Mouse (Mus musculus) forebrain, embryonic 10.5 days (tissue): ENCODE data around the gene Hmbs. TPM values are rescaled to one million over a fixed set of nuclear protein-coding genes. Genes with fewer than 3 reads are reported as not detected.
"Not testable (repeated sequence)": the region's sequence is repeated elsewhere in the genome, so short reads cannot be mapped to it uniquely, and the experiment has no call there.

ENCODE experiments used
- DNase-seq: peaks from one replicate; pipeline ENCODE4 v3.0.0-alpha.2; 2017; ENCODE audit warnings: low spot score; ENCODE audit errors: extremely low spot score
- H3K27ac ChIP-seq: fragments of 300-500 bp; sonication (generic); 2 replicates; pipeline ENCODE4 v1.5.1; 2016; ENCODE audit warnings: mild to moderate bottlenecking
- H3K27me3 ChIP-seq: fragments of 300-500 bp; sonication (generic); 2 replicates; pipeline ENCODE4 v1.6.1; 2016; ENCODE audit warnings: mild to moderate bottlenecking; ENCODE audit not compliant: poor library complexity, severe bottlenecking
- H3K36me3 ChIP-seq: fragments of 300-500 bp; sonication (generic); replicated peaks from 2 replicates; pipeline ENCODE4 v1.6.1; 2016; ENCODE audit warnings: mild to moderate bottlenecking, moderate library complexity
- H3K4me1 ChIP-seq: fragments of 300-500 bp; sonication (generic); 2 replicates; pipeline ENCODE4 v1.6.1; 2016
- H3K4me3 ChIP-seq: fragments of 300-500 bp; sonication (generic); 2 replicates; pipeline ENCODE4 v1.5.1; 2016; ENCODE audit warnings: mild to moderate bottlenecking, moderate library complexity
- H3K9me3 ChIP-seq: fragments of 300-500 bp; sonication (generic); 2 replicates; pipeline ENCODE4 v1.6.1; 2016; ENCODE audit warnings: mild to moderate bottlenecking, moderate library complexity
- WGBS: fragments of 180-500 bp; shearing (Covaris S2); methylation state at CpG from one replicate; pipeline ENCODE4 v1.1.7; 2016; 5-methylcytosine and 5-hydroxymethylcytosine counted together
- polyA plus RNA-seq: library from polyadenylated mRNA; unstranded; fragments of >200 nt; fragmentation: Nextera tagmentation; extraction: Ambion mirVana; gene quantifications from 2 replicates; pipeline ENCODE4 v1.2.1, GENCODE M21; 2016

The Hmbs gene
- polyA plus RNA-seq, 1 experiment from 2014 or later = 210 TPM

- H3K4me1 ChIP-seq = peaks cover 36% of the 10 kb centered on the region
- no peak overlapping the region for H3K4me3 ChIP-seq
- no peak overlapping the region for H3K27ac ChIP-seq
- DNase-seq = no peak
- peaks cover 65% of the 10 kb centered on the region for H3K36me3 ChIP-seq
- H3K27me3 ChIP-seq = no peaks in the 10 kb centered on the region
- WGBS = 88% methylated on average over 5 of the region's 5 CpGs
- H3K9me3 ChIP-seq = peaks cover 4% of the 10 kb centered on the region
Measured at GRCm38 (mm10) chr9:44338574-44338973, 5.5 kb downstream of the Hmbs start.

- H3K27ac ChIP-seq = peak overlapping the region; percentile 40; the same call in 1 of the 2 replicates
- no peaks in the 10 kb centered on the region for H3K27me3 ChIP-seq
- peak overlapping the region; percentile 94 for H3K4me3 ChIP-seq
- peaks cover 26% of the 10 kb centered on the region for H3K4me1 ChIP-seq
- DNase-seq = peak; percentile 36
- peaks cover 75% of the 10 kb centered on the region for H3K36me3 ChIP-seq
- H3K9me3 ChIP-seq = peaks cover 14% of the 10 kb centered on the region
- 71% methylated on average over 9 of the region's 9 CpGs for WGBS
Measured at GRCm38 (mm10) chr9:44337436-44338169, 6.4 kb downstream of the Hmbs start.

GRCm38 (mm10) chr9:44336964-44337363 lies 7.1 kb downstream of the Hmbs start:
- Histone ChIP-seq H3K27ac (peak overlapping the region; percentile 97), H3K27me3 (no peaks in the 10 kb centered on the region)

GRCm38 (mm10) chr9:44336513-44336912 lies 7.5 kb downstream of the Hmbs start:
- Histone ChIP-seq H3K4me1 (peaks cover 16% of the 10 kb centered on the region), H3K4me3 (peak overlapping the region; percentile 94), H3K36me3 (peaks cover 79% of the 10 kb centered on the region), H3K9me3 (peaks cover 16% of the 10 kb centered on the region), H3K27ac (peak overlapping the region; percentile 97)
- not testable (repeated sequence) for H3K27me3 ChIP-seq, DNase-seq
- 45% methylated on average over 4 of the region's 4 CpGs for WGBS

More at GRCm38 (mm10) chr9:44336964-44337363, 7.1 kb downstream of the Hmbs start:
- WGBS = 84% methylated on average over 3 of the region's 3 CpGs
- Histone ChIP-seq H3K9me3 (peaks cover 16% of the 10 kb centered on the region), H3K4me3 (peak overlapping the region; percentile 94), H3K36me3 (peaks cover 78% of the 10 kb centered on the region), H3K4me1 (peaks cover 20% of the 10 kb centered on the region)
- no peak for DNase-seq

GRCm38 (mm10) chr9:44336093-44336406 lies 8.0 kb downstream of the Hmbs start:
- 4% methylated on average over 5 of the region's 5 CpGs for WGBS
- Histone ChIP-seq H3K4me3 (peak overlapping the region; percentile 94), H3K4me1 (peaks cover 15% of the 10 kb centered on the region), H3K36me3 (peaks cover 79% of the 10 kb centered on the region), H3K27me3 (no peaks in the 10 kb centered on the region), H3K9me3 (peaks cover 16% of the 10 kb centered on the region), H3K27ac (peak overlapping the region; percentile 97)
- no peak for DNase-seq

GRCm38 (mm10) chr9:44335331-44336092 lies 8.5 kb downstream of the Hmbs start:
- Histone ChIP-seq H3K9me3 (peaks cover 16% of the 10 kb centered on the region), H3K4me1 (peaks cover 15% of the 10 kb centered on the region), H3K27me3 (no peaks in the 10 kb centered on the region), H3K36me3 (peaks cover 79% of the 10 kb centered on the region), H3K4me3 (peak overlapping the region; percentile 94), H3K27ac (peak overlapping the region; percentile 97)
- peak; percentile 52 for DNase-seq
- WGBS = under 1% methylated on average over 50 of the region's 50 CpGs

- H3K9me3 ChIP-seq = peaks cover 16% of the 10 kb centered on the region
- H3K27ac ChIP-seq = peak within 1 kb of the TSS; percentile 97
- no peaks in the 10 kb centered on the region for H3K27me3 ChIP-seq
- DNase-seq = peak; percentile 99
- peaks cover 15% of the 10 kb centered on the region for H3K4me1 ChIP-seq
- H3K4me3 ChIP-seq = peak within 1 kb of the TSS; percentile 94
- H3K36me3 ChIP-seq = peaks cover 80% of the 10 kb centered on the region
- WGBS = under 1% methylated on average over 91 of the region's 91 CpGs
Measured at GRCm38 (mm10) chr9:44334396-44335330, 9.4 kb downstream of the Hmbs start, which contains the start of gene H2afx. H2afx (plus strand) TSS chr9:44334694.

GRCm38 (mm10) chr9:44332918-44333638 lies 10.9 kb downstream of the Hmbs start:
- DNase-seq = no peak
- Histone ChIP-seq H3K4me1 (peaks cover 19% of the 10 kb centered on the region), H3K9me3 (peaks cover 16% of the 10 kb centered on the region), H3K4me3 (peak overlapping the region; percentile 94; the same call in 1 of the 2 replicates), H3K27me3 (no peaks in the 10 kb centered on the region), H3K36me3 (peaks cover 81% of the 10 kb centered on the region), H3K27ac (peak overlapping the region; percentile 97; the same call in 1 of the 2 replicates)
- 95% methylated on average over 13 of the region's 13 CpGs for WGBS

GRCm38 (mm10) chr9:44330736-44331135 lies 13.3 kb downstream of the Hmbs start:
- no peak for DNase-seq
- Histone ChIP-seq H3K36me3 (peaks cover 65% of the 10 kb centered on the region), H3K27ac (no peak overlapping the region), H3K4me3 (no peak overlapping the region), H3K27me3 (no peaks in the 10 kb centered on the region), H3K4me1 (peaks cover 19% of the 10 kb centered on the region), H3K9me3 (peaks cover 16% of the 10 kb centered on the region)
- WGBS = 95% methylated on average over 6 of the region's 6 CpGs

GRCm38 (mm10) chr9:44327926-44328325 lies 16.1 kb downstream of the Hmbs start:
- DNase-seq = no peak
- Histone ChIP-seq H3K9me3 (peaks cover 5% of the 10 kb centered on the region; the same call in 1 of the 2 replicates), H3K4me1 (peaks cover 28% of the 10 kb centered on the region), H3K36me3 (peaks cover 52% of the 10 kb centered on the region), H3K27ac (peak overlapping the region; percentile 96; the same call in 1 of the 2 replicates), H3K4me3 (peak overlapping the region; percentile 74), H3K27me3 (no peaks in the 10 kb centered on the region)
- 88% methylated on average over 5 of the region's 5 CpGs for WGBS

GRCm38 (mm10) chr9:44327064-44327711 lies 16.8 kb downstream of the Hmbs start:
- peaks cover 28% of the 10 kb centered on the region for H3K4me1 ChIP-seq
- H3K4me3 ChIP-seq = peak overlapping the region; percentile 74
- DNase-seq = no peak
- under 1% methylated on average over 22 of the region's 22 CpGs for WGBS
- no peaks in the 10 kb centered on the region for H3K9me3 ChIP-seq
- H3K36me3 ChIP-seq = peaks cover 44% of the 10 kb centered on the region
- H3K27ac ChIP-seq = peak overlapping the region; percentile 96
- no peaks in the 10 kb centered on the region for H3K27me3 ChIP-seq
